Mouse (Mus musculus) midbrain, embryonic 14.5 days (tissue): Measurements from ENCODE around the gene Sct. TPM values are rescaled to one million over a fixed set of nuclear protein-coding genes. Genes with fewer than 3 reads are reported as not detected.

Experiments
- ATAC-seq: fragments of 200-750 bp; cut with Nextera tagmentation; 2 replicates; pipeline ENCODE4 v1.8.0; 2017; ENCODE audit warnings: moderate number of reproducible peaks, moderate library complexity; ENCODE audit not compliant: low FRiP score, low TSS enrichment
- DNase-seq: peaks from one replicate; pipeline ENCODE4 v3.0.0-alpha.2; 2015
- H3K27ac ChIP-seq: fragments of 300-500 bp; sonication (generic); replicated peaks from 2 replicates; pipeline ENCODE4 v1.5.1; 2014; ENCODE audit warnings: mild to moderate bottlenecking, low read depth, low read length, moderate library complexity
- H3K27me3 ChIP-seq: fragments of 300-500 bp; sonication (generic); 2 replicates; pipeline ENCODE4 v1.6.1; 2014; ENCODE audit warnings: low read length, control low read depth, mixed read lengths; ENCODE audit not compliant: control insufficient read depth, insufficient read depth
- H3K36me3 ChIP-seq: fragments of 300-500 bp; sonication (generic); 2 replicates; pipeline ENCODE4 v1.6.1; 2014; ENCODE audit warnings: low read length, control low read depth; ENCODE audit not compliant: control insufficient read depth, insufficient read depth
- H3K4me1 ChIP-seq: fragments of 300-500 bp; sonication (generic); 2 replicates; pipeline ENCODE4 v1.6.1; 2014; ENCODE audit warnings: mild to moderate bottlenecking, antibody characterized with exemption, low read length, control low read depth; ENCODE audit not compliant: control insufficient read depth, insufficient read depth
- H3K4me2 ChIP-seq: fragments of 300-500 bp; sonication (generic); 2 replicates; pipeline ENCODE4 v1.6.1; 2014; ENCODE audit warnings: mild to moderate bottlenecking, low read length, moderate library complexity
- H3K4me3 ChIP-seq: fragments of 300-500 bp; sonication (generic); replicated peaks from 2 replicates; pipeline ENCODE4 v1.5.1; 2014; ENCODE audit warnings: low read depth, low read length
- H3K9ac ChIP-seq: fragments of 300-500 bp; sonication (generic); replicated peaks from 2 replicates; pipeline ENCODE4 v1.6.1; 2014; ENCODE audit warnings: mild to moderate bottlenecking, low read length, moderate library complexity
- H3K9me3 ChIP-seq: fragments of 300-500 bp; sonication (generic); 2 replicates; pipeline ENCODE4 v1.6.1; 2016; ENCODE audit warnings: low read length, control low read depth, mixed read lengths; ENCODE audit not compliant: control insufficient read depth
- WGBS: fragments of 180-500 bp; shearing (Covaris S2); extraction: QIAGEN DNeasy Blood & Tissue Kit; methylation state at CpG from one replicate; pipeline ENCODE4 v1.1.7; 2014; 5-methylcytosine and 5-hydroxymethylcytosine counted together
- polyA plus RNA-seq: library from polyadenylated mRNA; unstranded; fragments of >200 nt; fragmentation: Nextera tagmentation; extraction: Ambion mirVana; gene quantifications from 2 replicates; pipeline ENCODE4 v1.2.1, GENCODE M21; 2014

Gene Sct
- polyA plus RNA-seq, 1 experiment from 2014 or later = 1.3 TPM

GRCm38 (mm10) chr7:141293852-141294471, 15.0 kb upstream of the Sct start:
- H3K4me1 ChIP-seq = peaks cover 21% of the 10 kb centered on the region
- H3K4me3 ChIP-seq = peak overlapping the region; percentile 33
- H3K9me3 ChIP-seq = no peaks in the 10 kb centered on the region
- H3K4me2 ChIP-seq = peak overlapping the region; percentile 61
- peaks cover 54% of the 10 kb centered on the region for H3K27me3 ChIP-seq
- H3K36me3 ChIP-seq = peaks cover 21% of the 10 kb centered on the region
- no peak overlapping the region; the same call in 1 of the 2 replicates for H3K9ac ChIP-seq
- WGBS = 1% methylated on average over 53 of the region's 53 CpGs
- DNase-seq (peak; percentile 59), ATAC-seq (no peak)
- no peak overlapping the region for H3K27ac ChIP-seq

DNA sequence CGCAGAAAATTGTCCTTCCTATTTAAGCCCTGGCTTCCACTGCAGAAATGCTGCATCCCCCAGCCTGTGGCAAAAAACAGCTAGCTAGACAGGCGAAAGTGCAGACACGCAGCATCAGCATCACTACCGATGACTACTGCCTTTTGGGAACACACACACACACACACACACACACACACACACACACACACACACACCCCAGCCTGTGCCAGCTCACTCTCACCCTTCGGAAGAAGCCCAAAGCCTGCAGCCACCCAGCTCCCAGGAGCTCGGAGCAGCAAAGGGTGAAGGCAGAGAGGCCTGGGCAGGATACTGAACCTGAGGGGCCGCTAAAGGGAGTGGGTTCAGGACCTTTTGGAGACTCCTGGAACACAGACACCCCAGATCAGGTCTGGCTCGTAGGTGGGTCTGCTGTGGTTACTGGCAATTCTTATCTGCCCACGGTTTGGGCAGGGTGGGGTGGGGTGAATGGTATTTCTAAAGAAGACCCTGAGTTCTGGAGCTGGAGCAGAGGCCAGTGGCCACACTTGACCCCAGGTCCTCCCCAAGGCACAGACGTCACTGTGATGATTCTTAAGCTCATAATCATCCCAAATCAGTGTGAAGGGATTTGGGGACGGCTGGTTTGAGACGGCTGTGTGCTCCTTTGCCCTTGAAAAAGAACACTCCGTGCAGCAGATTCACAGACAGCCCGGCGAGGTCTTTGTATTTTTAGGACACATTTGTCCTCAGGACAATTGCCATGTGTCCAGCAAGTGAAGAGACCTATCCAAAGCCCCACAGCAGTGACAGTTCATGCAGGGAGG, 13.9 kb upstream of the Sct start:
- Histone ChIP-seq H3K27ac (no peak overlapping the region), H3K9ac (no peak overlapping the region; the same call in 1 of the 2 replicates), H3K36me3 (peaks cover 12% of the 10 kb centered on the region), H3K4me3 (peak overlapping the region; percentile 48), H3K4me1 (peaks cover 21% of the 10 kb centered on the region), H3K27me3 (peaks cover 54% of the 10 kb centered on the region), H3K9me3 (no peaks in the 10 kb centered on the region), H3K4me2 (peak overlapping the region; percentile 95)
- peak; percentile 39 for DNase-seq
- WGBS = 17% methylated on average over 15 of the region's 15 CpGs
- no peak for ATAC-seq

- Histone ChIP-seq H3K4me1 (peaks cover 21% of the 10 kb centered on the region), H3K27me3 (peaks cover 54% of the 10 kb centered on the region), H3K36me3 (peaks cover 5% of the 10 kb centered on the region), H3K9me3 (no peaks in the 10 kb centered on the region), H3K9ac (peak within 1 kb of the TSS; percentile 63), H3K4me2 (peak within 1 kb of the TSS; percentile 95), H3K27ac (no peak within 1 kb of the TSS), H3K4me3 (peak within 1 kb of the TSS; percentile 48)
- WGBS = 1% methylated on average over 46 of the region's 46 CpGs
- ATAC-seq (peak; percentile 62; the same call in 1 of the 2 replicates), DNase-seq (peak; percentile 69)
Measured at GRCm38 (mm10) chr7:141291921-141292582, 13.1 kb upstream of the Sct start, which contains the start of gene Drd4. Gene Drd4 (plus strand): TSS chr7:141292006.

GRCm38 (mm10) chr7:141288042-141288441, 9.1 kb upstream of the Sct start:
- no peak for DNase-seq

DNA sequence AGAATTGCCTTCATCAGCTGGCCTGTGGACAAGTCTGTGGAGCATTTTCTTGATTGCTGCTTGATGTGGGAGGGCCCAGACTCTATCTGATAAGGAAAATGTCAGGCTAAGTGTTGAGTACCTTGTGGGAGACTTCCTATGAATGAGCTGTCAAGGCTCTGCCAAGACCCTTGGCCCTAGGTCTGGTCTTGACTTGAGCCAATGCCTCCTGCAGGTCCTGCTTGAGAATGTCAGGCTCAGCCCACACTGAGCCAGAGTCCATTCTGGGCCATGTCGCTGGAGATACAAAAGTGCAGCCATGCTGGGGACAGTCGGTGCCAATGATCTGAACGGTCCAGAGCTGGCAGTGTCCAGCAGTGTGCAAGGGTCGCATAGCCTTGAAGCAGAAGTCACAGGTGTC, 3.8 kb upstream of the Sct start:
- Histone ChIP-seq H3K9me3 (no peaks in the 10 kb centered on the region), H3K27ac (no peak overlapping the region), H3K36me3 (no peaks in the 10 kb centered on the region), H3K4me3 (no peak overlapping the region), H3K27me3 (no peaks in the 10 kb centered on the region), H3K4me2 (no peak overlapping the region), H3K9ac (no peak overlapping the region), H3K4me1 (peaks cover 11% of the 10 kb centered on the region; the same call in 1 of the 2 replicates)
- ATAC-seq = no peak
- WGBS = 87% methylated on average over 4 of the region's 4 CpGs
- DNase-seq = no peak

More at GRCm38 (mm10) chr7:141288042-141288441, 9.1 kb upstream of the Sct start:
- Histone ChIP-seq H3K4me2 (no peak overlapping the region), H3K9ac (no peak overlapping the region), H3K36me3 (no peaks in the 10 kb centered on the region), H3K9me3 (no peaks in the 10 kb centered on the region), H3K27me3 (peaks cover 25% of the 10 kb centered on the region), H3K4me3 (no peak overlapping the region), H3K4me1 (0 out of 2 replicates have a peak, but pooled peaks cover 10% of the 10 kb centered on the region), H3K27ac (no peak overlapping the region)
- no peak for ATAC-seq
- 88% methylated on average over 3 of the region's 3 CpGs for WGBS

DNA sequence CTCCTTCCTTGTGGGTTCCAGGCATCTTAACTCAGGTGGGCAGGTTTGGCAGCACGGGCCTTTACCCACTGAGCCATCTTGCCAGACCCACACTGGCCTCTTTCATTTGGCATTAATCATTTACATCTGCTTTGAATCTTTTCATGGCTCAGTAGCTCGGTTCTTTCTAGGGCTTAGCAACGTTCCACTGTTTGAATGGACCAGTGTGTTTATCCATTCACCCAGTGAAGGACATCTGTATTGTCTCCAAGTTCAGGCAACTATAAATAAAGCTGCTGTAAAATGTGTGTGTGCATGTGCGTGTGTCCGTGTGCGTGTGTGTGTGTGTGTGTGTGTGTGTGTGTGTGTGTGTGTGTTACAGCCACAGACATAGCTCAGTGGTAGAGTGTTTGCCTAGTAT, 2.5 kb upstream of the Sct start:
- Histone ChIP-seq H3K36me3 (no peaks in the 10 kb centered on the region), H3K27ac (no peak overlapping the region), H3K27me3 (no peaks in the 10 kb centered on the region), H3K9me3 (no peaks in the 10 kb centered on the region), H3K9ac (no peak overlapping the region), H3K4me2 (no peak overlapping the region), H3K4me1 (peaks cover 11% of the 10 kb centered on the region; the same call in 1 of the 2 replicates), H3K4me3 (no peak overlapping the region)
- no peak for DNase-seq
- WGBS = 50% methylated on average over 6 of the region's 6 CpGs
- ATAC-seq = no peak

GRCm38 (mm10) chr7:141277701-141278678, 943 bp downstream of the Sct start:
- Histone ChIP-seq H3K36me3 (no peaks in the 10 kb centered on the region), H3K27me3 (no peaks in the 10 kb centered on the region), H3K9ac (peak overlapping the region; percentile 48; the same call in 1 of the 2 replicates), H3K4me2 (peak overlapping the region; percentile 75), H3K9me3 (no peaks in the 10 kb centered on the region), H3K27ac (no peak overlapping the region), H3K4me3 (no peak overlapping the region), H3K4me1 (peaks cover 11% of the 10 kb centered on the region; the same call in 1 of the 2 replicates)
- 88% methylated on average over 11 of the region's 11 CpGs for WGBS
- ATAC-seq (peak; percentile 4; the same call in 1 of the 2 replicates), DNase-seq (no peak)

GRCm38 (mm10) chr7:141276546-141276945, 2.4 kb downstream of the Sct start, which contains the start of gene Cdhr5:
Gene Cdhr5 (minus strand): TSS chr7:141276786.
- Histone ChIP-seq H3K4me1 (peaks cover 11% of the 10 kb centered on the region; the same call in 1 of the 2 replicates), H3K9ac (no peak within 1 kb of the TSS), H3K4me2 (no peak within 1 kb of the TSS), H3K4me3 (no peak within 1 kb of the TSS), H3K27me3 (no peaks in the 10 kb centered on the region), H3K36me3 (no peaks in the 10 kb centered on the region), H3K27ac (no peak within 1 kb of the TSS), H3K9me3 (no peaks in the 10 kb centered on the region)
- ATAC-seq (no peak), DNase-seq (no peak)
- 82% methylated on average over 11 of the region's 11 CpGs for WGBS
